Mouse (Mus musculus) embryo, embryonic 11 days (tissue): ENCODE results near the gene Rars2.
"Not testable (repeated sequence)": the region's sequence is repeated elsewhere in the genome, so short reads cannot be mapped to it uniquely, and the experiment has no call there.

Experiments used
- DNase-seq: peaks from one replicate; pipeline ENCODE4 v3.0.0-alpha.2; 2015

Gene Rars2

DNA sequence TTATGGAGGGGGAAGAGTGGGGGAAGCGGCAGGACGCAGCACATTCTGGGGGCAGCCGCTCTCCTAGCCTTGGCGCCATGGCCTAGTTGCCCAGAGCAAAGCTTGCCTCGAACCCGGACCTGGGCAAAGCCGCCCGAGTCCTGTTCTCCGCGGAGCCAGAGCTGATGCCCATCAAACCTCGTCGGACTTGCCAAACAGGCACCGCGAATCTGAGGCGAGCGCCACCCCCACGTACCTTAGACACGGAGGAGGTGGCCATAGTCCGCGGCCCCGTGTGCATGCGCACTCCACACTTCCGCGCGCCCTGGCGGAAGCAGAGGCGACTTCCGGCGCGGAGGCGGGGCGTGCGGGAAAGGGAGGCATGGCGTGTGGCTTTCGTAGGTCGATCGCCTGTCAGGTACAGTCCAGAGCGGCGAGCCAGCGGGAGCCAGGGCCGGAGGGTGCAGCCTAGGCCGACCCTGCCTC, at the start of gene Rars2, which contains the start of gene Orc3:
Gene Rars2 (plus strand): TSS at position 328 of the 465 bp plus-strand sequence.
Gene Orc3 (minus strand): TSS at position 315 of the 465 bp plus-strand sequence.
- peak; percentile 95 for DNase-seq

GRCm38 (mm10) chr4:34566226-34566625, 48.5 kb upstream of the Rars2 start:
- no peak for DNase-seq

- DNase-seq = no peak
Observed at GRCm38 (mm10) chr4:34572876-34573275, 41.9 kb upstream of the Rars2 start.

DNA sequence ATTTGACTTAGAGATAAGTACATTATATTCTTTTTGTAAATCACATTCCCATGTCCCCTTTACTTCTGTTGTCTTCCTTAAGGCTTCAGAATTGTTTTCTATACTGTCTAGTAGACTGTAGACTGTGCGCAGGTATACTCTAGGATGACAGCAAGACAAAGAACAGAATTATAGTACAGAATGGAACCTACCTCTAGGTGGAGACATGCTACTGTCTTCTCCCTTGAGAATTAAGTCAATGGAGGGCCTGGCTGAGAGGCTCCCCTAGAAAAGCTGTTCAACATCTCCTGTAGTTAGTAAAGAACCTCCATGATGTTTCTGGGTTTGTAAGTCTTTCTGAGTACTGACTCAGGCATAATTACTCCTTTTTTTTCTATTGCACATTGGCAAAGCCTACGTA, 37.7 kb upstream of the Rars2 start:
- peak; percentile 12 for DNase-seq

DNA sequence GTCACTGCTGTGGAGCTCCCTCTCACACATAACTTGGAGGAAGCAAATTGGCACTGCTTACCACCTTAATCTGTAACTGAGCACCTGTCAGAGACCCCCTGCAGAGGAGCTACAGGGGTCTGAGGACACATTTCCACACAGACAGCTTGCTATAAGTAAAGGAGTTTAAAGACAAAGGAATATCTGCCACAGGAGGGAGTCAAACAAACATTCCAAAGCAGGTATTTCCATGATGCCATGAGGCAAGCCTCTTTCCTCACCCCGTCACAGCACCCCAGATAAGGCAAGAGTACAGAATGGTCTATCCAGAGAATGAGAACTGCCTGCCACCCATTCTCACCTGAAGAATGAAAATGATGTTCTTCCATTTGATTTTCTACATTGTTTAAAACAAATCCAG, 35.5 kb upstream of the Rars2 start:
- no peak for DNase-seq

- DNase-seq = not testable (repeated sequence)
Observed at GRCm38 (mm10) chr4:34581489-34581888, 33.3 kb upstream of the Rars2 start.

GRCm38 (mm10) chr4:34581990-34582389, 32.8 kb upstream of the Rars2 start:
- DNase-seq = no peak

GRCm38 (mm10) chr4:34582476-34582875, 32.3 kb upstream of the Rars2 start:
- no peak for DNase-seq

- no peak for DNase-seq
Observed at GRCm38 (mm10) chr4:34583427-34583826, 31.3 kb upstream of the Rars2 start.

- DNase-seq = no peak
Observed at GRCm38 (mm10) chr4:34584871-34585607, 29.7 kb upstream of the Rars2 start.

DNA sequence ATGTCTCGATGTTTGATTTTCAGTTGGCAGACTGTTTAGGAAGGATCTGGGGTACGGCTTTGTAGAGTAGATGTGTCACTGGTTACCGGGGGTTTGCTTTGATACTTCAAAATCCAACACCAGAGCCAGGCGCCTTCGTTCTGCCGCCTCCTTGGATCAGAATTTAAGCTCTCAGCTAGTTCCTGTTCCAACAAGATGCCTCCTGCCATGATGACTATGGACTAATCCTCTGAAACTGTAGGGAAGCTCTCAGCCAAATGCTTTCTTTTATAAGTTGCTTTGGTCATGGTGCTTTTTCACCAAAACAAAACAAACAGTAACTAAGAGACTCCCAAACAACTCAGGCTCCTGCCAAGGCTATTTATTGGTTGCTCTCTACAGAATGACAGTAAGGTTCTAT, 11.6 kb upstream of the Rars2 start:
- no peak for DNase-seq

DNA sequence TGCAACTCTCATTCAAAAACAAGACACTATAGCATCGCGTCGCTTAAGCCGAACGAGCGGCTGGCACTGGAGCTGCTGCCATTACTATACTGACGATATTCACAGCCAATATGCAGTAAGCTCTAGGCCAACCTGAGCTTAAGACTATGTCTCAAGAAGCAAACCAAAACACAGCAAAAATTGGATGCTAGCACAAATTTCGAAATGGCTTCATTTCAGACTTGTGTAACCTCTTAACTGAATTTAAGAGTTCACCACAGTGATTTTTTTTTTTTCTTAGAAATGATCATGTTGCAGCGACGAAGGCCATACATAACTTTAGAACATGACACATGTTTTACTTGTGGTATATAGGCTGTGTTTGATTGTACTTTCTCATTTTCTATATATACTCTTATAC, 8.1 kb upstream of the Rars2 start:
- DNase-seq = no peak

GRCm38 (mm10) chr4:34613571-34614145, 1.1 kb upstream of the Rars2 start:
- no peak for DNase-seq

GRCm38 (mm10) chr4:34615303-34615702, 546 bp downstream of the Rars2 start:
- DNase-seq = peak; percentile 21

DNA sequence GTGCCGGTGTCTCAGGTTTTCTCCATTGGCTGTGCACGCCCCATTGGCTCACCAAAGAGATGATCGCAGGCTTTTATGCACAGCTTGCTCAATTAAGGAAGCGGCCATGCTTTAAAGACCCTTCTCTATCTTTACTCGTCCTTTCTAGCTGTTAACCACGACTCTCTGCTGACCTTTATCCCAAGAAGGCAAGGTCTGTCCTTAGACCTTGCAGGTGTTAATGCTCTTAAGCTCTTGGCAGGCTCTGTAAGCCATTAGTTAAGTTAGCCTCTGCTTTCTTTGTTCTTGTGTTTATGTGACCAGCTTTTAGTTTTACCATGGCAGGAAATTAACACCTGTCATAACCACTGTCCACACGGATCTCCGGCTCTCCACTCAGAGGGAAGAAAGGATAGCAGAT, 1.4 kb downstream of the Rars2 start:
- no peak for DNase-seq

GRCm38 (mm10) chr4:34625556-34625955, 10.8 kb downstream of the Rars2 start:
- DNase-seq = no peak

- DNase-seq = no peak
Observed at GRCm38 (mm10) chr4:34626401-34626800, 11.6 kb downstream of the Rars2 start.

- no peak for DNase-seq
Observed at GRCm38 (mm10) chr4:34629956-34630355, 15.2 kb downstream of the Rars2 start.

DNA sequence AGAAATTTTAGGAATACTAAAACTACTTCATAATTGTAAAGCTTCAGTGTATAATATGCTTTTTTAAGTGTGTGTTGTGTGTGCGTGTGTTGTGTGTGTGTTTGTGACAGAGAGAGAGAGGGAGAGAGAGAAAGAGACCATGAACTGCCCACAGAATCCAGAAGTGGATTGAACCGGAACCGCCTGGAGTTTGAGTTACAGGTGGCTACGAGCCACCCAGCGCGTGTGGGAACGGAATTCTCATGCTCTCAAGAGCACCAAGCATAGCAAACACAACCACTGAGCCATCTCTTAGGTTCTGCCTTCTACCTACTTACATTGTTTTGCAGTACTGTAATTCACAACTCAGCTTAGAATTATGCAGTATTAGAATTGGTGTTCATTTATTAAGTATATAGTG, 19.4 kb downstream of the Rars2 start:
- DNase-seq = no peak

GRCm38 (mm10) chr4:34636036-34636435, 21.3 kb downstream of the Rars2 start:
- no peak for DNase-seq

- DNase-seq = no peak
Observed at GRCm38 (mm10) chr4:34637386-34637785, 22.6 kb downstream of the Rars2 start.

DNA sequence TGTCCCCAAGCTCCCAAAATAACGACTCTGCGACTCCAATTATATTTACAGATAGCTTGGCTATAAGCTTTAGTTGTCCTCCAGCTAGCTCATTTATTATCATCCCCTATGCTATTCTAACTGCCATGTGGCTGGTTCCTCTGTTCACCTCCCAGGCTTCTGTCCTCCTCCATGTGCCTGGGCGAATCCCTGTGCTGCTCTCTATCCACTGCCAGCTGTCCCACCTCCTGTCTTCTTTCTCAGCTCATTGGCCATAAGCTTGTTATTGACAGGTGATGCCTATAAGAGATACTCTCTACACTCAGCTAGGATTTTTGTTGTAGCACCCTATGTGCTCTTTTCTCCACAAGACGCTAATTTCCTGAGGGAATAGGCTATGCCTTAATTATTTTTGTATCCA, 23.1 kb downstream of the Rars2 start:
- no peak for DNase-seq

GRCm38 (mm10) chr4:34639745-34640364, 25.1 kb downstream of the Rars2 start:
- peak; percentile 7 for DNase-seq

DNA sequence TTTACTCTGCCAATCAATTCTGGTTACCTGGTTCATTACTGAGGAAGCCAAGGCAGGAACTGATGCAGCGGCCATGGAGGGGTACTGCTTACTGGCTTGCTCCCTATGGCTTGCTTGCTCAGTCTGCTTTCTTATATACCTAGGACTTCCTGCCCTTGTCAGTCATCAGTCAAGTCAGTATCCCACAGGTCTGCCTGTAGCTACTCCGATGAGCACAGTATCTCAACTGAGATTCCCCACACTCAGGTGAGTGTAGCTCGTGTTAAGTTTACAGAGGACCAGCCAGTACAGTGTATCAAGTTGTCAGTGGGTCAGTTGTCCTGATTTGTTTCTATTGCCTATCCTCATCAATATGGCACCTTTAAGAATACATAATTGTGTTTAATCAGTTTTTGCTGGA, 26.0 kb downstream of the Rars2 start:
- DNase-seq = no peak
